Mouse (Mus musculus) forelimb bud, embryonic 11.5 days (tissue): Measurements from ENCODE around the gene Eef1a2.
A peak's percentile ranks its signal among the peaks of the same experiment; 100 is the strongest.

Experiments used
- DNase-seq: peaks from one replicate; pipeline ENCODE4 v3.0.0-alpha.2; 2012; ENCODE audit warnings: low read depth, low spot score

Eef1a2 gene

GRCm38 (mm10) chr2:181133837-181134590 lies 22.8 kb downstream of the Eef1a2 start:
- DNase-seq: no peak

GRCm38 (mm10) chr2:181130245-181130644 lies 26.6 kb downstream of the Eef1a2 start:
- DNase-seq: no peak

- DNase-seq: no peak
Measured at GRCm38 (mm10) chr2:181128963-181129362, 27.9 kb downstream of the Eef1a2 start.

DNA sequence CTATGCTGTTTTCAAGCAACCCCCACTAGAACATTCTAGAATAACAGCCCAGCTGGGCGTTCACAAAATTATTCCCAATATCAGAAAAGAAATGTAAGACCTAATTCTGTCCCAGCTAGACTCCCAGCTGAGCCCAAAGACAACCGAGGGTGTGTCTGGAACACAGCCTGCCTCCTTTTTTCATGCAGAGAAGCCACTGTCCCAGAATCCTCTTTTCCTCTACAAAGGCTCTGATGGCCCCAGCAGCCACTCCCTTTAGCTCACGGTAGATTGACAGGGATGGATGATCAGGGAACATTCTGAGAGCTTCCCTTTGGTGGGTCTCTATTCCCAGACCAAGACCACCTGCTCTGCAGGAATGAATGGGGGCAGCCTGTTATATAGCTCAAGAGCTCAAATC lies 29.0 kb downstream of the Eef1a2 start:
- no peak for DNase-seq

- peak; percentile 42 for DNase-seq
Measured at GRCm38 (mm10) chr2:181125726-181126455, 30.9 kb downstream of the Eef1a2 start.

GRCm38 (mm10) chr2:181122642-181123041 lies 34.2 kb downstream of the Eef1a2 start:
- DNase-seq: no peak

GRCm38 (mm10) chr2:181120922-181121449 lies 35.8 kb downstream of the Eef1a2 start:
- DNase-seq: no peak

DNA sequence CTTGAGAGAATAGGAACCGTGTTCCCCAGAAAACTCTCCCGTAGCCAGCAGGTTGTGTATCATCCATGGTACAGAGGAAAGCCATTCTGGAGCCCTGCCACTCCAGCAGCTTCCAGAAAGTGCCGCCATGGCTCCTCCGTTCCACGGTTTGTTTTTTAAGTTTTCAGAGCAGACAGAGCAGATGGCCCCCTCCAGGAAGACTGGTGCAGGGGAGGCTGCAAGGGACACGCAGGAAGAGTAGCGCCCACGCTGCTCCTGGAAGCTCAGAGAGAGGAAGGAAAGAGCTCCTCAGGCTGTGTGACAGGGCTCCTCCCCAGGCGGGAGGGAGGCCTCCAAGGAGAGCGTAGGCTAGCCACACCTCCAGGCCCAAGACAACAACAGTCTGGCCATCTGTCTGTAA lies 36.9 kb downstream of the Eef1a2 start:
- no peak for DNase-seq

GRCm38 (mm10) chr2:181116436-181116835 lies 40.4 kb downstream of the Eef1a2 start:
- no peak for DNase-seq

- DNase-seq: no peak
Measured at GRCm38 (mm10) chr2:181115367-181115766, 41.4 kb downstream of the Eef1a2 start.

- no peak for DNase-seq
Measured at GRCm38 (mm10) chr2:181113762-181114361, 43.0 kb downstream of the Eef1a2 start.

GRCm38 (mm10) chr2:181111665-181112064 lies 45.1 kb downstream of the Eef1a2 start:
- no peak for DNase-seq

GRCm38 (mm10) chr2:181104111-181104510 lies 52.7 kb downstream of the Eef1a2 start:
- DNase-seq: no peak

DNA sequence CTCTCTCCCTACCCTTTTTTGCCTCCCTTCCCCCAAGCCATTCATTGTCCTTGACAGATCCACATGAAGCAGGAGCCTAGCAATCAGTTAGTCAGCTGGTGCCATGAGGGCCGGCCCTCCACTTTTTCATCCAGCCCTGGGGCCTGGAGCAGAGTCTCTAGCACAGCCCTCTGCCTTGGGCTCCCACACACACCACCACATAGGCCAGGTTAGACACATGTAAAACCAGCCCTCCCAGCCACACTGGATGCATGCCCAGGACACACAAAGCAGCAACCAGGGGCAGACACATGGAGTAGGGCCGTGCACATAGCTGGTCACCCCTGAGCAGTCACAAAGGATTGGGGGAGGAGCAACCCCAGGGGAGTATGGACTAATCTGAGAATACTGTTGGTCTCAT lies 54.7 kb downstream of the Eef1a2 start:
- DNase-seq: no peak

DNA sequence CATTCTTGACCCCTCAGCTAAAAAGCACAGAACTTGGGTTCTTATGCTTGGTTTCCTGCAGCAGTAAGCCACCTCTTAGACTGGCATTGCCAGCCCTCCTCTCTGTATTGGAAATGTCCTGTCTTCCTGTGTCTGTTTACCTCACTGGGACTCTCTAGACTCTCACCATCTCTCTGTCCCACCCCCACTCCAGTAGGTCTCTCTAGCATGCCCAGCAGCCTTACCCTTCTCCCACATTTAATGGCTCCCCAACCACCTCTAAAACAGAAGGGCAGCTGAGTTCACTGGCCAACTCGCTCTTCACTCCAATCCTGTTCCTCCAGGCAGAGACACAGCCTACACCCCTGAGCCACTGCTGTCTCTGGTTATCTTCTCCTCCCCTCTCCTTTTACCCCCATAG lies 55.2 kb downstream of the Eef1a2 start:
- DNase-seq: no peak

GRCm38 (mm10) chr2:181100087-181100486 lies 56.7 kb downstream of the Eef1a2 start:
- DNase-seq: no peak
